Mouse (Mus musculus) CH12.LX (cell line): ENCODE data around the gene Btbd3. TPM values are rescaled to one million over a fixed set of nuclear protein-coding genes. Genes with fewer than 3 reads are reported as not detected.

Experiments used
- DNase-seq: peaks from one replicate; pipeline ENCODE4 v3.0.0-alpha.2; 2013; ENCODE audit errors: extremely low read depth
- H3K27ac ChIP-seq: 2 replicates; pipeline ENCODE4 v1.5.1; 2012; ENCODE audit warnings: low read depth, mild to moderate bottlenecking, control low read depth, moderate library complexity; ENCODE audit not compliant: insufficient read depth
- H3K27me3 ChIP-seq: replicated peaks from 2 replicates; pipeline ENCODE3; 2012; ENCODE audit warnings: inconsistent platforms
- H3K36me3 ChIP-seq, 2 experiments: replicated peaks in 1 of 2; 2 replicates each; pipeline versions ENCODE3 to v1.6.1; 2012; ENCODE audit warnings: inconsistent platforms in 1 of 2, low read length in 1 of 2, mild to moderate bottlenecking in 1 of 2, mixed read lengths in 1 of 2, moderate library complexity in 1 of 2; ENCODE audit not compliant: control insufficient read depth in 1 of 2, insufficient read depth in 1 of 2
- H3K4me1 ChIP-seq, 2 experiments: 2 replicates each; pipeline ENCODE4 v1.6.1; 2012; ENCODE audit warnings: inconsistent platforms in 1 of 2, moderate library complexity in 1 of 2; ENCODE audit not compliant: insufficient read depth in 2 of 2, control insufficient read depth in 1 of 2
- H3K4me2 ChIP-seq: 2 replicates; pipeline ENCODE4 v1.6.1; 2012; ENCODE audit warnings: low read depth, mild to moderate bottlenecking, control low read depth; ENCODE audit not compliant: poor library complexity, insufficient read depth, severe bottlenecking
- H3K4me3 ChIP-seq, 3 experiments: fragments of 150-350 bp in 1 of 3; sonication (generic) in 1 of 3; replicated peaks in 1 of 3; 2 replicates each; pipeline versions ENCODE3 to v1.5.1; 2011 to 2012; ENCODE audit warnings: low read depth in 2 of 3, low read length in 2 of 3, mild to moderate bottlenecking in 2 of 3, moderate library complexity in 2 of 3, control low read depth in 1 of 3, improper control_type of control experiment in 1 of 3, inconsistent platforms in 1 of 3, mixed read lengths in 1 of 3; ENCODE audit not compliant: poor library complexity in 1 of 3
- H3K79me2 ChIP-seq: replicated peaks from 2 replicates; pipeline ENCODE4 v1.6.1; 2012; ENCODE audit warnings: mild to moderate bottlenecking, moderate library complexity; ENCODE audit not compliant: control insufficient read depth, poor library complexity, insufficient read depth, severe bottlenecking; ENCODE audit errors: extremely low read depth
- H3K9ac ChIP-seq: 2 replicates; pipeline ENCODE4 v1.6.1; 2012; ENCODE audit warnings: low read depth, mild to moderate bottlenecking, control low read depth, moderate library complexity; ENCODE audit not compliant: insufficient read depth
- H3K9me3 ChIP-seq: replicated peaks from 2 replicates; pipeline ENCODE3; 2012; ENCODE audit warnings: low read length, inconsistent platforms, mixed read lengths
- BHLHE40 ChIP-seq: IDR thresholded peaks from 2 replicates; pipeline ENCODE4 v1.6.1; 2011; ENCODE audit warnings: mild to moderate bottlenecking, low read depth, low read length, improper control_type of control experiment
- CTCF ChIP-seq, 2 experiments: IDR thresholded peaks in 1 of 2; conservative IDR thresholded peaks in 1 of 2; 2 replicates each; pipeline ENCODE4 v1.5.1; 2011 to 2012; ENCODE audit warnings: low read depth in 2 of 2, low read length in 2 of 2, improper control_type of control experiment in 1 of 2, inconsistent platforms in 1 of 2, mild to moderate bottlenecking in 1 of 2, moderate library complexity in 1 of 2
- ELF1 ChIP-seq: IDR thresholded peaks from 2 replicates; pipeline ENCODE4 v1.6.1; 2014; ENCODE audit warnings: low read depth, mild to moderate bottlenecking, inconsistent platforms, low read length, improper control_type of control experiment
- GABPA ChIP-seq: IDR thresholded peaks from 2 replicates; pipeline ENCODE4 v1.6.1; 2012; ENCODE audit warnings: low read depth, low read length, improper control_type of control experiment, inconsistent platforms; ENCODE audit not compliant: insufficient replicate concordance
- HCFC1 ChIP-seq: IDR thresholded peaks from 2 replicates; pipeline ENCODE4 v1.6.1; 2012; ENCODE audit warnings: low read depth, mild to moderate bottlenecking, inconsistent platforms, low read length, improper control_type of control experiment
- MXI1 ChIP-seq: IDR thresholded peaks from 2 replicates; pipeline ENCODE4 v1.6.1; 2011; ENCODE audit warnings: mild to moderate bottlenecking, low read depth, low read length, improper control_type of control experiment
- NELFE ChIP-seq: IDR thresholded peaks from 2 replicates; pipeline ENCODE4 v1.6.1; 2011; ENCODE audit warnings: low read depth, low read length, improper control_type of control experiment
- POLR2A ChIP-seq: IDR thresholded peaks from 2 replicates; pipeline ENCODE4 v1.6.1; 2011; ENCODE audit warnings: low read depth, mild to moderate bottlenecking, improper control_type of control experiment, low read length
- RAD21 ChIP-seq: IDR thresholded peaks from 2 replicates; pipeline ENCODE4 v1.6.1; 2011; ENCODE audit warnings: low read depth, mild to moderate bottlenecking, low read length, improper control_type of control experiment, moderate library complexity
- SMC3 ChIP-seq: IDR thresholded peaks from 2 replicates; pipeline ENCODE4 v1.6.1; 2011; ENCODE audit warnings: low read depth, low read length, improper control_type of control experiment
- TBP ChIP-seq: conservative IDR thresholded peaks from 2 replicates; pipeline ENCODE4 v1.6.1; 2011; ENCODE audit warnings: low read depth, low read length, improper control_type of control experiment
- USF2 ChIP-seq: conservative IDR thresholded peaks from 2 replicates; pipeline ENCODE4 v1.6.1; 2011; ENCODE audit warnings: low read depth, low read length, improper control_type of control experiment
- ZKSCAN1 ChIP-seq: IDR thresholded peaks from 2 replicates; pipeline ENCODE4 v1.6.1; 2012; ENCODE audit warnings: low read depth, inconsistent platforms, low read length, improper control_type of control experiment, borderline replicate concordance
- ZNF384 ChIP-seq: IDR thresholded peaks from 2 replicates; pipeline ENCODE4 v1.6.1; 2012; ENCODE audit warnings: low read depth, low read length, improper control_type of control experiment, inconsistent platforms
- dilution Hi-C: fragments of 300-500 bp; cut with MboI; formaldehyde crosslinking; loops from 2 replicates; pipeline ENCODE4 v1.14.3; 2020; ENCODE audit warnings: low sequenced_read_pairs; ENCODE audit not compliant: extremely low pct_unique_long_range_greater_than_20kb, extremely low pct_ligation_motif_present
- in situ Hi-C: fragments of 300-500 bp; cut with MboI; formaldehyde crosslinking; loops from 3 replicates; pipeline ENCODE4 v1.14.3; 2019; ENCODE audit warnings: low sequenced_read_pairs, low pct_ligation_motif_present, low pct_unique_long_range_greater_than_20kb, mixed read lengths
- polyA plus RNA-seq: library from polyadenylated mRNA; unstranded; fragments of >175 nt; gene quantifications from 2 replicates; pipeline ENCODE4 v1.2.1, GENCODE M21; 2012; ENCODE audit warnings: low read depth; ENCODE audit not compliant: insufficient read length
- total RNA-seq, 2 experiments: library from RNA; depleted of rRNA; stranded (reverse); fragments of 300-350 nt in 1 of 2; fragments of >200 nt in 1 of 2; gene quantifications; 2 replicates each; pipeline ENCODE4 v1.2.3; 2012 to 2014

Btbd3 gene
- total and polyA plus RNA-seq, 3 experiments: not detected

- H3K9ac ChIP-seq: no peak overlapping the region
- H3K4me2 ChIP-seq: no peak overlapping the region
- H3K36me3 ChIP-seq: no peaks in the 10 kb centered on the region
- H3K4me3 ChIP-seq: no peak overlapping the region
- no peak overlapping the region for H3K27ac ChIP-seq
- no peaks in the 10 kb centered on the region for H3K27me3 ChIP-seq
- in situ Hi-C loops: no loop called here
- dilution Hi-C loops: no loop called here
- no peaks in the 10 kb centered on the region for H3K4me1 ChIP-seq
- no peak for TF ChIP-seq GABPA
- no peak for TF ChIP-seq SMC3
- no peak for TF ChIP-seq POLR2A
- TF ChIP-seq USF2: no peak
- TF ChIP-seq, all 38 proteins: peak for 0
- DNase-seq: no peak
- peaks cover 59% of the 10 kb centered on the region for H3K9me3 ChIP-seq
- H3K79me2 ChIP-seq: no peaks in the 10 kb centered on the region
Observed at GRCm38 (mm10) chr2:138587795-138588545, 331.6 kb downstream of the Btbd3 start.

GRCm38 (mm10) chr2:138589105-138589504 lies 332.7 kb downstream of the Btbd3 start:
- Histone ChIP-seq H3K36me3 (no peaks in the 10 kb centered on the region), H3K27me3 (no peaks in the 10 kb centered on the region), H3K9me3 (peaks cover 56% of the 10 kb centered on the region), H3K9ac (no peak overlapping the region), H3K4me1 (no peaks in the 10 kb centered on the region), H3K4me2 (no peak overlapping the region), H3K27ac (no peak overlapping the region), H3K79me2 (no peaks in the 10 kb centered on the region), H3K4me3 (no peak overlapping the region)
- TF ChIP-seq ZNF384: no peak
- no peak for TF ChIP-seq ELF1
- no peak for TF ChIP-seq NELFE
- no peak for TF ChIP-seq CTCF (conservative IDR thresholded peaks at IDR 0.05 in 1 of 2, IDR thresholded peaks at IDR 0.05 in 1 of 2; ENCODE audit: low read depth in 2 of 2, low read length in 2 of 2)
- no peak for TF ChIP-seq GABPA
- no peak for TF ChIP-seq BHLHE40
- TF ChIP-seq MXI1: no peak
- no peak for TF ChIP-seq RAD21
- no peak for TF ChIP-seq ZKSCAN1
- DNase-seq: no peak
- dilution Hi-C loops: no loop called here
- in situ Hi-C loops: no loop called here

GRCm38 (mm10) chr2:138590307-138590706 lies 333.9 kb downstream of the Btbd3 start:
- no peaks in the 10 kb centered on the region for H3K36me3 ChIP-seq
- no peaks in the 10 kb centered on the region for H3K79me2 ChIP-seq
- H3K27me3 ChIP-seq: no peaks in the 10 kb centered on the region
- H3K4me2 ChIP-seq: no peak overlapping the region
- no peak for TF ChIP-seq TBP
- TF ChIP-seq HCFC1: no peak
- dilution Hi-C loops (no loop called here), in situ Hi-C loops (no loop called here)
- no peak overlapping the region for H3K9ac ChIP-seq
- H3K9me3 ChIP-seq: peaks cover 54% of the 10 kb centered on the region
- no peak for DNase-seq
- H3K4me3 ChIP-seq: no peak overlapping the region
- no peaks in the 10 kb centered on the region for H3K4me1 ChIP-seq
- no peak overlapping the region for H3K27ac ChIP-seq
